Mouse (Mus musculus) small intestine, adult 2 months (tissue): ENCODE measurements around the gene Vamp8. TPM values are rescaled to one million over a fixed set of nuclear protein-coding genes. Genes with fewer than 3 reads are reported as not detected.
A peak's percentile ranks its signal among the peaks of the same experiment; 100 is the strongest.

Experiments used
- H3K27ac ChIP-seq: fragments of 200-500 bp; 2 replicates; pipeline ENCODE4 v1.5.1; 2012; ENCODE audit warnings: low read depth, low read length, control low read depth, inconsistent platforms; ENCODE audit not compliant: insufficient read depth
- H3K27me3 ChIP-seq: fragments of 200-500 bp; 2 replicates; pipeline ENCODE4 v1.6.1; 2012; ENCODE audit warnings: mild to moderate bottlenecking, moderate library complexity, low read length, inconsistent platforms; ENCODE audit not compliant: control insufficient read depth, insufficient read depth
- H3K36me3 ChIP-seq: fragments of 200-500 bp; 2 replicates; pipeline ENCODE4 v1.6.1; 2012; ENCODE audit warnings: mild to moderate bottlenecking, low read length, control low read depth, inconsistent platforms; ENCODE audit not compliant: control insufficient read depth, insufficient read depth
- H3K4me1 ChIP-seq: fragments of 200-500 bp; 2 replicates; pipeline ENCODE4 v1.6.1; 2012; ENCODE audit warnings: low read length, inconsistent platforms, mixed read lengths; ENCODE audit not compliant: control insufficient read depth, insufficient read depth, insufficient read length
- H3K4me3 ChIP-seq: fragments of 200-500 bp; 2 replicates; pipeline ENCODE4 v1.5.1; 2012; ENCODE audit warnings: low read depth, mild to moderate bottlenecking, control low read depth, inconsistent platforms, low read length, moderate library complexity
- CTCF ChIP-seq: fragments of 200-500 bp; IDR thresholded peaks from 2 replicates; pipeline ENCODE4 v1.5.1; 2012; ENCODE audit warnings: low read depth, mild to moderate bottlenecking, control low read depth, inconsistent platforms, low read length, moderate library complexity, mixed read lengths; ENCODE audit not compliant: insufficient replicate concordance, insufficient read length; ENCODE audit errors: extremely low read depth
- POLR2A ChIP-seq: fragments of 200-500 bp; IDR thresholded peaks from 2 replicates; pipeline ENCODE4 v1.6.1; 2012; ENCODE audit warnings: low read depth, mild to moderate bottlenecking, control low read depth, inconsistent platforms, low read length, moderate library complexity
- WGBS: fragments of 180-500 bp; shearing (Covaris S2); methylation state at CpG from one replicate; pipeline ENCODE4 v1.1.7; 2018; 5-methylcytosine and 5-hydroxymethylcytosine counted together
- polyA plus RNA-seq: library from polyadenylated mRNA; depleted of rRNA; stranded (reverse); fragments of >200 nt; gene quantifications from 2 replicates; pipeline ENCODE4 v1.2.3, GENCODE M21; 2012; rRNA removed

The Vamp8 gene
- polyA plus RNA-seq, 1 experiment, result 243 TPM

DNA sequence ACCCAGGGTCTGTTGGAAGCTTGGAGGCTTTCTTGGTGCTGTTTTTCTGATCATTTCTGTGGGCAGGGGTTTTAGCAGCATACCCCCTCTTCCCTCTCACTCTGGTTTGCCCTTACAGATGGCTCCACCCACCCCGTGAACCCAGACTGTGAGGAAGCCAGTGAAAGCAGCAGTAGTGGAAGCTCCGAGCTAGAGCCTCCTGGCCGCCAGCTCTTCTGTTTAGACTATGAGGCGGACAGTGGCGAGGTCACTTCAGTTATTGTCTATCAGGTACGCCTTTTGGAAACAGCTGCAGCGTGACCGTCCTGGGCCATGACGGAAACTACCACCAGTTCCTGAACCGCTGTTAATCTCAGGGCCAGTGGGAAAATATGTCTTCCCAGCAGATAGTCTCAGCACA is 42.1 kb downstream of the Vamp8 start:
- H3K4me3 ChIP-seq, result peak overlapping the region; percentile 3; the same call in 1 of the 2 replicates
- H3K27ac ChIP-seq, result no peak overlapping the region
- TF ChIP-seq POLR2A (no peak), CTCF (no peak)
- H3K36me3 ChIP-seq, result peaks cover 25% of the 10 kb centered on the region
- peaks cover 9% of the 10 kb centered on the region for H3K4me1 ChIP-seq
- no peaks in the 10 kb centered on the region for H3K27me3 ChIP-seq
- WGBS, result 81% methylated on average over 10 of the region's 10 CpGs

DNA sequence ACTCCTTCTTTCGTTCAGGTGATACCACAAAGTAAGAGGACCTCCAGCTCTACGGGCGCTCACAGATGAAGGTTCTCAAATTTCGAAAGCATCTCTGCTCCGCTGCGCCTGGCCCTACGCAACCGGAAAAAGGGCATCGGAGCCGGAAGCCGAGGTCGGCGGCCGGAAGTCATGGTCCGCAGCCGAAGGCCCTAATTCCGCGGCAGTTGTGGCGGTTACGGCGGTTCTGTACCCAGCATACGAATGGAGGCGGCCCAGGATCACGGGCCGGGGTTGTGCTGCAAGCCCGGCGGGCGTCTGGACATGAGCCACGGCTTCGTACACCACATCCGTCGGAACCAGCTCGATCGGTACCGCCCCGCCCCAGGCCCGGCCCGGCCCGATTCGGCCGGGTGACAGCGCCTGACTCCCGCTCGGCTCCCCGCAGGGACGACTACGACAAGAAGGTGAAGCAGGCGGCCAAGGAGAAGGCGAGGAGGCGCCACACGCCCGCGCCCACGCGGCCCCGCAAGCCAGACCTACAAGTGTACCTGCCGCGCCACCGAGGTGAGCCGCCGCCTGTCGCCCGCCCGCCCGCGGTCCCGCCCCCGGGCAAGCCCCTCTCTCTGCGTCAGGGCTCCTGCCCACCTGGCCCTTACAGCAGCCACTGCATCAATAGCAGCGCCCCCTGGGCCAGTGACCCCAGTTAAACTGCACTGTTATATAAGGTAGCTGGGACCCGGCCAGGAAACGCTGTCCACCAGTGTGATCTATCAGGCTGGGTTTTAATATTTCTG is 43.1 kb downstream of the Vamp8 start, which contains the start of gene 0610030E20Rik:
TSS of gene 0610030E20Rik (plus strand) at position 152 of the 776 bp plus-strand sequence.
- H3K4me1 ChIP-seq, result peaks cover 9% of the 10 kb centered on the region
- H3K27ac ChIP-seq, result peak within 1 kb of the TSS; percentile 84
- no peaks in the 10 kb centered on the region for H3K27me3 ChIP-seq
- TF ChIP-seq CTCF, result peak; percentile 9; the same call in 1 of the 2 replicates
- TF ChIP-seq POLR2A, result peak; percentile 47; the same call in 1 of the 2 replicates
- WGBS, result under 1% methylated on average over 72 of the region's 72 CpGs
- peak within 1 kb of the TSS; percentile 99 for H3K4me3 ChIP-seq
- H3K36me3 ChIP-seq, result peaks cover 25% of the 10 kb centered on the region

DNA sequence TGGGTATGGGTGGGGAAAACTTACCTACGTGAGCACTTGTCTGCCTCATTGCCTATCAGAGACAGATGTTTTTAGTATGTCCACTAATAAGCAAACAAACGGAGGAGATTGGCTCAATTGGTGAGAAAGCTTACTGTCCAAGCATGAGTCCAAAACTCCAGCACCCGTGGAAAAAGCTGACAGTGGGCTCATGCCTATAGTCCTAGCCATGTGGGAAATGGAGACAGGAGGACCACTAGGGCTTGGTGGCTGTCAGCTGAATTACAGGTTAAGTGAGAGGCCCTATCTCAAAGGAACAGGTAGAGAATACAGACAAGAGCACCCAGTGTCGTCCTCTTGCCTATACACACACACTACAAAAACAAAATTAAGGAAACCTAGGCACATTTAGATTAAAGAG is 44.2 kb downstream of the Vamp8 start:
- TF ChIP-seq CTCF, result no peak
- TF ChIP-seq POLR2A, result no peak
- Histone ChIP-seq H3K4me3 (no peak overlapping the region), H3K36me3 (peaks cover 25% of the 10 kb centered on the region), H3K27ac (no peak overlapping the region), H3K4me1 (peaks cover 9% of the 10 kb centered on the region), H3K27me3 (no peaks in the 10 kb centered on the region)
- WGBS, result 85% methylated on average over 4 of the region's 4 CpGs

DNA sequence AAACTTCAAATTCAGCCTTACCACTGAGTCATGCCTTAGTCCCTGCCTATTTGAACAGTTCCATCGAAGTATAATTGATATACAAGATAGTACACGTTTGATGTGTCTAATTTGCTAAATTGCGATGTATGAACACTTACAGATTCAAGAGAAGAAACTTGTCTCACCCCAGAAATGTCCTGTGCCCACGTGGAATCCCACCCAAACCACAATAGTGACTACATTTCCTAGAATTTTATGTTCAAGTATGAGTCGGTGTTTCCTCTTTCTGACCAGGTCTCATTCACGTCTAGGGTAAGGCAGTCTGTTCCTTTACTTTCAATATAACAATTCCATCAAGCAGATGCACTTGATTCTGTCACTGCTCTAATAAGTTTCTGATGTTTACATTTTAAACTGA is 44.9 kb downstream of the Vamp8 start:
- H3K4me3 ChIP-seq, result no peak overlapping the region
- H3K4me1 ChIP-seq, result peaks cover 9% of the 10 kb centered on the region
- H3K27ac ChIP-seq, result no peak overlapping the region
- H3K36me3 ChIP-seq, result peaks cover 20% of the 10 kb centered on the region
- no peaks in the 10 kb centered on the region for H3K27me3 ChIP-seq
- no peak for TF ChIP-seq CTCF
- TF ChIP-seq POLR2A, result no peak
- whole genome bisulfite sequencing, result 38% methylated on average over 6 of the region's 6 CpGs

DNA sequence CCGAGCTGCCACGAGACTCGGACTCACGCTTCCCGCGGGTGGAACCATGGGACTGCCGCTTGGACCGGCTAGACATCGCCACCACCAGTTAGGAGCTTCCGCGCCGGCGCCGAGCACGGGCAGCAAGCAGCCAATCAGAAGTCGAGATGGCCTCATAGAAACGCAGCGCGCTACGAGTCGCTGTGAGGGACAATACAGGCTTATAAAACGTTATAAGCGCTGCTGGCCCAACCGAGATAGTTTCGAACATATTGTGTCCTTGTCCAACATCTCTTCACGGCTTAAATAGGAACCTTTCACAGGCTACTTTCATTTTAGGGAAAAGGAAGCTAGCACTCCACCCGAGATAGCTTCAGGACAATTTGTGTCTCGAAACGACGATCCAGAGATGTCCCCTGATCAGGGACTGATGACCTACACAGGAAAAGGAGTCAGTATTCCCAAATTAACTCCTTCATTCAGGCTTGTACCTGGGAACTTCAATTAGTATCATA is 45.4 kb downstream of the Vamp8 start, which contains the start of gene Usp39:
TSS of gene Usp39 (minus strand) at position 111 of the 494 bp plus-strand sequence.
- Histone ChIP-seq H3K27me3 (no peaks in the 10 kb centered on the region), H3K36me3 (peaks cover 15% of the 10 kb centered on the region), H3K27ac (no peak within 1 kb of the TSS), H3K4me3 (peak within 1 kb of the TSS; percentile 87), H3K4me1 (peaks cover 9% of the 10 kb centered on the region)
- TF ChIP-seq POLR2A (peak; percentile 53; the same call in 1 of the 2 replicates), CTCF (no peak)
- WGBS, result under 1% methylated on average over 30 of the region's 30 CpGs

DNA sequence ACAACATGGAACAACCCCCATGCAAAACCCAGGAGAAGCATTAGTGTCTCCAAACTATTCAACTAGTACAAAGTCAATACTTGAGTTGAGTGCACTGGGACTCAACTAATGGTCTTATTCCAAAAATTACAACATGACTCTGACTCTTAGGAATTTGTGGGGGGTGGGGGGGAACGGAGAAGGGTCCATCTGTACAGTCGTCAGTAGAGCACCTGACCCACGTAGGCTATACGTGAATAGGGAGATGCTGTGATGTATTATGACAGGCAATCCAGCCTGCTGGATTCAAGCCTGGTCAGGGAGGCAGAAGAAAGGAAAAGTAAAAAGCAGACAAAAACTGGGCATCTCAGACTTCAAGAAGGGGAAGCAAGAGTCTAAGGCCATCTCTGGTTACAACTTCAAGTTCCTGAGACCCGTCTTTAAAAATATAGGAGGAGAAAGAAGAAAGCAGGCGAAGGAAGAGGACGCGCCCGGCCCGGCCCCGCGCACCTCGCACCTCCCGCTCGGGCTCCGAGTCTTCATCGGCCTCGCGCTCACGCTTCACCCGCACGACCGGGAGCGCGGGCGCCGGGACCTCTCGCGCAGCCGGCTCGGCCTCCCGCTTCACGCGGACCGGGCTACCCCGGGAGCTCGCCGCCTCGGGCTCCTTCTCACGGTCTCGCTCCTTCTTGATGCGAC is 46.0 kb downstream of the Vamp8 start:
- peak overlapping the region; percentile 87 for H3K4me3 ChIP-seq
- no peak overlapping the region for H3K27ac ChIP-seq
- TF ChIP-seq CTCF, result no peak
- no peak for TF ChIP-seq POLR2A
- no peaks in the 10 kb centered on the region for H3K27me3 ChIP-seq
- peaks cover 9% of the 10 kb centered on the region for H3K4me1 ChIP-seq
- 1% methylated on average over 42 of the region's 42 CpGs for WGBS
- peaks cover 14% of the 10 kb centered on the region; the same call in 1 of the 2 replicates for H3K36me3 ChIP-seq

DNA sequence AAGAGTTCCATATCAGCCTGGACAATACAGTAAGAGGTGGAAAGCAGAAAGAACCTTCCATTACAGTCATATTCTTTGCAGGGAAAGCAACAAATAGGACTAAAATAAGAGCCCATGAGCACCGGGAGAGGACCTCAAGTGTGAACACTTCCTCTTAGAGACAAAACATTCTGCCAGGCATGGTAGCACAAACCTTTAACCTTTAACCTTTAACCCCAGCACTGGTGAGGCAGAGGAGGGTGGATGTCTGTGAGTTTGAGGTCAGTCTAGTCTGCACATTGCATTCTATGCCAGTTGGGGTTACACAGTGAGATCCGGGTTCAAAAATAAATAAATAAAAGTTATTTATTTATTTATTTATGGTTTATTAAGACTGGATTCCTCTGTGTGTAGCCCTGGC is 50.0 kb downstream of the Vamp8 start:
- 30% methylated on average over 2 of the region's 2 CpGs for WGBS
- Histone ChIP-seq H3K4me1 (peaks cover 2% of the 10 kb centered on the region; the same call in 1 of the 2 replicates), H3K27me3 (no peaks in the 10 kb centered on the region), H3K27ac (no peak overlapping the region), H3K36me3 (peaks cover 30% of the 10 kb centered on the region), H3K4me3 (no peak overlapping the region)
- TF ChIP-seq CTCF, result no peak
- no peak for TF ChIP-seq POLR2A

Other genes with a start within 250 kb of the Vamp8 start
- gene Atoh8, start 155.1 kb downstream of the Vamp8 start, polyA plus RNA-seq, result 4.9 and 9.1 TPM in 2 replicates
- 0.36 and 0.71 TPM in 2 replicates for gene Sftpb, start 86.1 kb downstream of the Vamp8 start, polyA plus RNA-seq
- 5.5 and 6.8 TPM in 2 replicates for gene Usp39, start 45.5 kb downstream of the Vamp8 start, polyA plus RNA-seq
- gene 0610030E20Rik, start 43.4 kb downstream of the Vamp8 start, polyA plus RNA-seq, result 6.5 and 12.7 TPM in 2 replicates
- gene Tmem150a, start 35.3 kb downstream of the Vamp8 start, polyA plus RNA-seq, result 16.6 and 31.8 TPM in 2 replicates
- gene Rnf181, start 23.7 kb downstream of the Vamp8 start, polyA plus RNA-seq, result 59.5 and 97.6 TPM in 2 replicates
- gene Vamp5, start 10.2 kb downstream of the Vamp8 start, polyA plus RNA-seq, result 14.8 and 19.8 TPM in 2 replicates
- gene Ggcx, start 23.6 kb upstream of the Vamp8 start, polyA plus RNA-seq, result 5.6 and 6.1 TPM in 2 replicates
- gene Mat2a, start 48.9 kb upstream of the Vamp8 start, polyA plus RNA-seq, result 19.5 and 20.1 TPM in 2 replicates
- 9.9 and 22.2 TPM in 2 replicates for gene Sh2d6, start 131.0 kb upstream of the Vamp8 start, polyA plus RNA-seq
- gene Capg, start 153.7 kb upstream of the Vamp8 start, polyA plus RNA-seq, result 17.5 and 53.4 TPM in 2 replicates
- gene Elmod3, start 207.7 kb upstream of the Vamp8 start, polyA plus RNA-seq, result 13.3 and 22.3 TPM in 2 replicates
- gene Retsat, start 207.8 kb upstream of the Vamp8 start, polyA plus RNA-seq, result 51.6 and 70.7 TPM in 2 replicates
- gene Tgoln1, start 226.3 kb upstream of the Vamp8 start, polyA plus RNA-seq, result 13.4 and 24.1 TPM in 2 replicates